In genomic region chr19:26865736-26866135, GRCm38 (mm10) we compare ENCODE assay signal across 11 mouse cellular contexts. TPM values are rescaled to one million over a fixed set of nuclear protein-coding genes. Genes with fewer than 3 reads are reported as not detected.
DNase-seq lines count a peak whose midpoint lies in the region; TF ChIP-seq lines count a peak whose summit lies in the region.
"Had no signal": no experiment of that assay in that cellular context is flagged by ENCODE, and none has a peak within 500 bp of the region (broad histone marks: within the 10 kb centered on the region; RNA-seq: fewer than 3 reads in every experiment).

No protein-coding gene starts in this region.

- no peak for TF ChIP-seq CTCF in layer of hippocampus, adult 2 months (conservative IDR thresholded peaks at IDR 0.05)

- intact Hi-C loops in left cerebral cortex, postnatal 4 days (cut with DNase I) = no loop called here

- DNase-seq in adrenal gland, adult 2 months = peak; percentile 26
- no peak for DNase-seq in adrenal gland, postnatal 4 days (ENCODE audit: low spot score in 2 of 2)
- DNase-seq in retina, postnatal 1 day = peak; percentile 57
- DNase-seq in retina, embryonic 14.5 days (ENCODE audit: low spot score) = no peak
- peak; percentile 12 to 28 for DNase-seq in lung, postnatal 4 days
- no peak for DNase-seq in spleen, postnatal 36 days (ENCODE audit: low spot score in 2 of 2)
- DNase-seq in left cerebral cortex, postnatal 4 days = no peak
- DNase-seq in layer of hippocampus, adult 2 months (ENCODE audit: low spot score in 2 of 2) = no peak
- DNase-seq: cerebellum, adult 8-10 months had no signal

- no peak overlapping the region for H3K27ac ChIP-seq in layer of hippocampus, adult 2 months

- H3K4me3 ChIP-seq in layer of hippocampus, adult 2 months = no peak overlapping the region

RNA-seq across cellular contexts. Expression of gene Gm815, which starts 19.9 kb away (rescaled TPM):
- not detected for total RNA-seq in adrenal gland, adult 2 months (2021)
- not detected in 2 replicates for polyA plus RNA-seq in adrenal gland, adult 2 months (2012; rRNA removed)
- not detected for total RNA-seq in adrenal gland, postnatal 4 days (2021)
- not detected for total RNA-seq in left cerebral cortex, postnatal 4 days (2021)
- total RNA-seq in layer of hippocampus, adult 2 months (2021) = not detected
- total RNA-seq: hematopoietic stem cell, adult 5-6 weeks had no signal
- polyA plus RNA-seq: Patski had no signal

Comparison
In these comparisons a context has a peak if more than half of its experiments do, and no peak if none do; other contexts are left out.
1. DNase-seq: peak in adrenal gland, adult 2 months (single experiment), retina, postnatal 1 day (single experiment) and lung, postnatal 4 days (2 of 2); none in adrenal gland, postnatal 4 days (0 of 2), retina, embryonic 14.5 days (single experiment), spleen, postnatal 36 days (0 of 2), left cerebral cortex, postnatal 4 days (single experiment) and layer of hippocampus, adult 2 months (0 of 2).